Mouse (Mus musculus) midbrain, embryonic 11.5 days (tissue): Measurements from ENCODE around the gene Twnk. TPM values are rescaled to one million over a fixed set of nuclear protein-coding genes. Genes with fewer than 3 reads are reported as not detected.

Experiments used
- ATAC-seq: fragments of 200-750 bp; cut with Nextera tagmentation; 2 replicates; pipeline ENCODE4 v1.8.0; 2017; ENCODE audit warnings: moderate TSS enrichment, moderate library complexity; ENCODE audit not compliant: low FRiP score
- DNase-seq: peaks from one replicate; pipeline ENCODE4 v3.0.0; 2015; ENCODE audit warnings: low spot score; ENCODE audit errors: missing footprints
- H3K27ac ChIP-seq: fragments of 300-500 bp; sonication (generic); 2 replicates; pipeline ENCODE4 v1.5.1; 2014; ENCODE audit warnings: low read depth, low read length
- H3K27me3 ChIP-seq: fragments of 300-500 bp; sonication (generic); 2 replicates; pipeline ENCODE4 v1.6.1; 2014; ENCODE audit warnings: mild to moderate bottlenecking, low read length, moderate library complexity, mixed read lengths; ENCODE audit not compliant: control insufficient read depth, insufficient read depth
- H3K36me3 ChIP-seq: fragments of 300-500 bp; sonication (generic); 2 replicates; pipeline ENCODE4 v1.6.1; 2014; ENCODE audit warnings: mild to moderate bottlenecking, low read length, moderate library complexity, mixed read lengths; ENCODE audit not compliant: control insufficient read depth, insufficient read depth
- H3K4me1 ChIP-seq: fragments of 300-500 bp; sonication (generic); 2 replicates; pipeline ENCODE4 v1.6.1; 2014; ENCODE audit warnings: low read length; ENCODE audit not compliant: control insufficient read depth, insufficient read depth
- H3K4me2 ChIP-seq: fragments of 300-500 bp; sonication (generic); 2 replicates; pipeline ENCODE4 v1.6.1; 2014; ENCODE audit warnings: mild to moderate bottlenecking, moderate library complexity
- H3K4me3 ChIP-seq: fragments of 300-500 bp; sonication (generic); 2 replicates; pipeline ENCODE4 v1.5.1; 2014; ENCODE audit warnings: low read depth, low read length
- H3K9ac ChIP-seq: fragments of 300-500 bp; sonication (generic); 2 replicates; pipeline ENCODE4 v1.6.1; 2014; ENCODE audit warnings: low read length
- H3K9me3 ChIP-seq: fragments of 300-500 bp; sonication (generic); 2 replicates; pipeline ENCODE4 v1.6.1; 2016; ENCODE audit warnings: low read length; ENCODE audit not compliant: control insufficient read depth
- WGBS: fragments of 180-500 bp; shearing (Covaris S2); extraction: QIAGEN DNeasy Blood & Tissue Kit; methylation state at CpG from one replicate; pipeline ENCODE4 v1.1.7; 2014; 5-methylcytosine and 5-hydroxymethylcytosine counted together
- polyA plus RNA-seq: library from polyadenylated mRNA; unstranded; fragments of >200 nt; fragmentation: Nextera tagmentation; extraction: Ambion mirVana; gene quantifications from 2 replicates; pipeline ENCODE4 v1.2.1, GENCODE M21; 2014

The Twnk gene
- polyA plus RNA-seq, 1 experiment from 2014 or later: 14.2 TPM

GRCm38 (mm10) chr19:45057724-45058112 lies 52.3 kb downstream of the Twnk start:
- WGBS: 51% methylated on average over 7 of the region's 7 CpGs
- Histone ChIP-seq H3K4me3 (peak overlapping the region; percentile 56), H3K27me3 (no peaks in the 10 kb centered on the region), H3K4me2 (peak overlapping the region; percentile 50), H3K4me1 (peaks cover 15% of the 10 kb centered on the region), H3K9ac (peak overlapping the region; percentile 64), H3K9me3 (no peaks in the 10 kb centered on the region), H3K36me3 (no peaks in the 10 kb centered on the region), H3K27ac (peak overlapping the region; percentile 97)
- ATAC-seq (no peak), DNase-seq (no peak)

- DNase-seq: peak; percentile 100
- WGBS: under 1% methylated on average over 34 of the region's 34 CpGs
- H3K36me3 ChIP-seq: no peaks in the 10 kb centered on the region
- peak overlapping the region; percentile 56 for H3K4me3 ChIP-seq
- ATAC-seq: peak; percentile 94
- no peaks in the 10 kb centered on the region for H3K27me3 ChIP-seq
- no peaks in the 10 kb centered on the region for H3K9me3 ChIP-seq
- H3K9ac ChIP-seq: peak overlapping the region; percentile 88
- peak overlapping the region; percentile 97 for H3K27ac ChIP-seq
- peak overlapping the region; percentile 64 for H3K4me2 ChIP-seq
- H3K4me1 ChIP-seq: peaks cover 15% of the 10 kb centered on the region
These were observed 52.8 kb downstream of the Twnk start for GRCm38 (mm10) chr19:45058113-45058839.

GRCm38 (mm10) chr19:45058841-45059240 lies 53.4 kb downstream of the Twnk start:
- 1% methylated on average over 14 of the region's 14 CpGs for WGBS
- H3K4me3 ChIP-seq: peak overlapping the region; percentile 56
- ATAC-seq: no peak

More at GRCm38 (mm10) chr19:45058841-45059240, 53.4 kb downstream of the Twnk start:
- Histone ChIP-seq H3K27ac (peak overlapping the region; percentile 97), H3K4me1 (peaks cover 15% of the 10 kb centered on the region), H3K9ac (peak overlapping the region; percentile 88), H3K36me3 (no peaks in the 10 kb centered on the region), H3K9me3 (no peaks in the 10 kb centered on the region), H3K4me2 (peak overlapping the region; percentile 64), H3K27me3 (no peaks in the 10 kb centered on the region; the same call in 1 of the 2 replicates)
- no peak for DNase-seq

Other genes with a start within 250 kb of the Twnk start
- 0.34 and 0.57 TPM in 2 replicates for gene Pax2, start 249.6 kb upstream of the Twnk start, polyA plus RNA-seq
- gene Slf2, start 74.5 kb upstream of the Twnk start, polyA plus RNA-seq: 38.7 and 44.3 TPM in 2 replicates
- 4.4 and 4.7 TPM in 2 replicates for gene Sema4g, start 16.6 kb upstream of the Twnk start, polyA plus RNA-seq
- 67.3 and 69.6 TPM in 2 replicates for gene Mrpl43, start 779 bp downstream of the Twnk start, polyA plus RNA-seq
- 35.7 and 44.1 TPM in 2 replicates for gene Lzts2, start 8.8 kb downstream of the Twnk start, polyA plus RNA-seq
- 0.17 and 0.19 TPM in 2 replicates for gene Pdzd7, start 40.1 kb downstream of the Twnk start, polyA plus RNA-seq
- 17.7 and 20.4 TPM in 2 replicates for gene Sfxn3, start 41.8 kb downstream of the Twnk start, polyA plus RNA-seq
- 0.38 and 0.39 TPM in 2 replicates for gene Kazald1, start 69.6 kb downstream of the Twnk start, polyA plus RNA-seq
- 0.27 and 0.32 TPM in 2 replicates for gene Tlx1, start 145.0 kb downstream of the Twnk start, polyA plus RNA-seq
- not detected in 2 replicates for gene Lbx1, start 230.1 kb downstream of the Twnk start, polyA plus RNA-seq